Mouse (Mus musculus): Measurements from ENCODE around the gene Lrrc28. TPM values are rescaled to one million over a fixed set of nuclear protein-coding genes. Genes with fewer than 3 reads are reported as not detected.
A peak's percentile ranks its signal among the peaks of the same experiment; 100 is the strongest.

Lrrc28 gene
- polyA plus RNA-seq, 1 experiment = 9.1 TPM

GRCm38 (mm10) chr7:67468180-67468579 is 176.9 kb downstream of the Lrrc28 start:
- Histone ChIP-seq H3K27me3 (ENCODE audit: control insufficient read depth, insufficient read depth, insufficient read length) (no peaks in the 10 kb centered on the region), H3K79me2 (ENCODE audit: control insufficient read depth, insufficient read depth) (no peaks in the 10 kb centered on the region), H3ac (ENCODE audit: control insufficient read depth, insufficient read length, low read depth) (no peak overlapping the region), H3K36me3 (ENCODE audit: control insufficient read depth, insufficient read depth) (no peaks in the 10 kb centered on the region), H3K4me3 (ENCODE audit: insufficient read depth, poor library complexity, severe bottlenecking) (no peak overlapping the region), H3K79me3 (ENCODE audit: low read depth) (no peaks in the 10 kb centered on the region)
- TF ChIP-seq CEBPB (IDR thresholded peaks at IDR 0.05; ENCODE audit: low read depth) = no peak
- TF ChIP-seq USF1 (IDR thresholded peaks at IDR 0.05; ENCODE audit: low read depth) = no peak
- TF ChIP-seq CTCF (IDR thresholded peaks at IDR 0.05; ENCODE audit: control insufficient read depth, insufficient read depth, insufficient read length) = no peak
- TF ChIP-seq MAX (IDR thresholded peaks at IDR 0.05) = no peak
- no peak for TF ChIP-seq MYOG (IDR thresholded peaks at IDR 0.05; ENCODE audit: control insufficient read depth, extremely low read depth, insufficient read length)
- no peak for TF ChIP-seq MYOD1 (IDR thresholded peaks at IDR 0.05; ENCODE audit: control insufficient read depth, insufficient read length, low read depth)
- TF ChIP-seq FOSL1 (IDR thresholded peaks at IDR 0.05; ENCODE audit: insufficient read depth, low read length, poor library complexity, severe bottlenecking) = no peak

GRCm38 (mm10) chr7:67466322-67466721 is 178.7 kb downstream of the Lrrc28 start:
- Histone ChIP-seq H3K27me3 (ENCODE audit: control insufficient read depth, insufficient read depth, insufficient read length) (no peaks in the 10 kb centered on the region), H3K79me2 (ENCODE audit: control insufficient read depth, insufficient read depth) (no peaks in the 10 kb centered on the region), H3K4me3 (ENCODE audit: insufficient read depth, poor library complexity, severe bottlenecking) (no peak overlapping the region), H3K79me3 (ENCODE audit: low read depth) (no peaks in the 10 kb centered on the region), H3K36me3 (ENCODE audit: control insufficient read depth, insufficient read depth) (no peaks in the 10 kb centered on the region), H3ac (ENCODE audit: control insufficient read depth, insufficient read length, low read depth) (no peak overlapping the region)
- TF ChIP-seq MYOD1 (IDR thresholded peaks at IDR 0.05; ENCODE audit: control insufficient read depth, insufficient read length, low read depth) (peak; percentile 36), FOSL1 (IDR thresholded peaks at IDR 0.05; ENCODE audit: insufficient read depth, low read length, poor library complexity, severe bottlenecking) (no peak)

GRCm38 (mm10) chr7:67464633-67465032 is 180.4 kb downstream of the Lrrc28 start:
- no peak overlapping the region for H3ac ChIP-seq (ENCODE audit: control insufficient read depth, insufficient read length, low read depth)
- H3K27me3 ChIP-seq (ENCODE audit: control insufficient read depth, insufficient read depth, insufficient read length) = no peaks in the 10 kb centered on the region
- H3K36me3 ChIP-seq (ENCODE audit: control insufficient read depth, insufficient read depth) = no peaks in the 10 kb centered on the region
- H3K4me3 ChIP-seq (ENCODE audit: insufficient read depth, poor library complexity, severe bottlenecking) = no peak overlapping the region
- no peaks in the 10 kb centered on the region for H3K79me2 ChIP-seq (ENCODE audit: control insufficient read depth, insufficient read depth)
- no peak for TF ChIP-seq MAX (IDR thresholded peaks at IDR 0.05)
- no peak for TF ChIP-seq MYOD1 (IDR thresholded peaks at IDR 0.05; ENCODE audit: control insufficient read depth, insufficient read length, low read depth)
- TF ChIP-seq CEBPB (IDR thresholded peaks at IDR 0.05; ENCODE audit: low read depth) = no peak
- TF ChIP-seq MYOG (IDR thresholded peaks at IDR 0.05; ENCODE audit: control insufficient read depth, extremely low read depth, insufficient read length) = no peak
- TF ChIP-seq CTCF (IDR thresholded peaks at IDR 0.05; ENCODE audit: control insufficient read depth, insufficient read depth, insufficient read length) = no peak
- TF ChIP-seq FOSL1 (IDR thresholded peaks at IDR 0.05; ENCODE audit: insufficient read depth, low read length, poor library complexity, severe bottlenecking) = no peak
- no peak for TF ChIP-seq USF1 (IDR thresholded peaks at IDR 0.05; ENCODE audit: low read depth)
- H3K79me3 ChIP-seq (ENCODE audit: low read depth) = no peaks in the 10 kb centered on the region

GRCm38 (mm10) chr7:67463565-67463964 is 181.5 kb downstream of the Lrrc28 start:
- H3ac ChIP-seq (ENCODE audit: control insufficient read depth, insufficient read length, low read depth) = no peak overlapping the region
- TF ChIP-seq MAX (IDR thresholded peaks at IDR 0.05) = no peak
- no peak for TF ChIP-seq CEBPB (IDR thresholded peaks at IDR 0.05; ENCODE audit: low read depth)

More at GRCm38 (mm10) chr7:67463565-67463964, 181.5 kb downstream of the Lrrc28 start:
- Histone ChIP-seq H3K79me2 (ENCODE audit: control insufficient read depth, insufficient read depth) (no peaks in the 10 kb centered on the region), H3K79me3 (ENCODE audit: low read depth) (no peaks in the 10 kb centered on the region), H3K27me3 (ENCODE audit: control insufficient read depth, insufficient read depth, insufficient read length) (no peaks in the 10 kb centered on the region), H3K36me3 (ENCODE audit: control insufficient read depth, insufficient read depth) (no peaks in the 10 kb centered on the region), H3K4me3 (ENCODE audit: insufficient read depth, poor library complexity, severe bottlenecking) (no peak overlapping the region)

Other genes with a start within 250 kb of the Lrrc28 start
- 7.2 TPM for gene Ttc23, start 2.1 kb upstream of the Lrrc28 start, polyA plus RNA-seq (2012; fragmentation: generic; extraction: Trizol)
- gene Synm, start 114.5 kb upstream of the Lrrc28 start, polyA plus RNA-seq (2012; fragmentation: generic; extraction: Trizol) = 0.14 TPM